Mouse (Mus musculus) stomach, postnatal 0 days (tissue): ENCODE data around the gene Phospho2. TPM values are rescaled to one million over a fixed set of nuclear protein-coding genes. Genes with fewer than 3 reads are reported as not detected.

Experiments
- ATAC-seq: fragments of 200-750 bp; cut with Nextera tagmentation; 2 replicates; pipeline ENCODE4 v1.8.0; 2017; ENCODE audit not compliant: low FRiP score, low TSS enrichment
- DNase-seq: peaks from one replicate; pipeline ENCODE4 v3.0.0-alpha.2; 2016; ENCODE audit warnings: low spot score
- H3K27ac ChIP-seq: fragments of 300-500 bp; sonication (generic); replicated peaks from 2 replicates; pipeline ENCODE4 v1.5.1; 2014; ENCODE audit warnings: mild to moderate bottlenecking, control low read depth
- H3K27me3 ChIP-seq: fragments of 300-500 bp; sonication (generic); 2 replicates; pipeline ENCODE4 v1.6.1; 2014; ENCODE audit warnings: low read length; ENCODE audit not compliant: control insufficient read depth, insufficient read depth
- H3K36me3 ChIP-seq: fragments of 300-500 bp; sonication (generic); 2 replicates; pipeline ENCODE4 v1.6.1; 2014; ENCODE audit warnings: low read length, mixed read lengths; ENCODE audit not compliant: control insufficient read depth, insufficient read depth
- H3K4me1 ChIP-seq: fragments of 300-500 bp; sonication (generic); replicated peaks from 2 replicates; pipeline ENCODE4 v1.6.1; 2014; ENCODE audit warnings: antibody characterized with exemption; ENCODE audit not compliant: control insufficient read depth, insufficient read depth
- H3K4me2 ChIP-seq: fragments of 300-500 bp; sonication (generic); replicated peaks from 2 replicates; pipeline ENCODE4 v1.6.1; 2014; ENCODE audit warnings: low read depth, mild to moderate bottlenecking, control low read depth, moderate library complexity
- H3K4me3 ChIP-seq: fragments of 300-500 bp; sonication (generic); 2 replicates; pipeline ENCODE4 v1.5.1; 2014; ENCODE audit warnings: low read depth, low read length, control low read depth
- H3K9ac ChIP-seq: fragments of 300-500 bp; sonication (generic); 2 replicates; pipeline ENCODE4 v1.6.1; 2014; ENCODE audit warnings: mild to moderate bottlenecking, low read length, control low read depth, mixed read lengths
- H3K9me3 ChIP-seq: fragments of 300-500 bp; sonication (generic); 2 replicates; pipeline ENCODE4 v1.6.1; 2016; ENCODE audit warnings: low read length; ENCODE audit not compliant: control insufficient read depth
- CTCF ChIP-seq: IDR thresholded peaks from 2 replicates; pipeline ENCODE4 v1.5.1; 2016; ENCODE audit warnings: antibody characterized with exemption, low read depth, mild to moderate bottlenecking, moderate library complexity
- EP300 ChIP-seq: optimal IDR thresholded peaks from 2 replicates; pipeline ENCODE3; 2016; ENCODE audit warnings: antibody characterized with exemption
- WGBS: fragments of 180-500 bp; shearing (Covaris S2); extraction: QIAGEN DNeasy Blood & Tissue Kit; methylation state at CpG from one replicate; pipeline ENCODE4 v1.1.7; 2014; 5-methylcytosine and 5-hydroxymethylcytosine counted together
- polyA plus RNA-seq: library from polyadenylated mRNA; unstranded; fragments of >200 nt; fragmentation: Nextera tagmentation; extraction: Ambion mirVana; gene quantifications from 2 replicates; pipeline ENCODE4 v1.2.1, GENCODE M21; 2015

Phospho2 gene
- polyA plus RNA-seq, 1 experiment from 2014 or later, result 19.0 TPM

DNA sequence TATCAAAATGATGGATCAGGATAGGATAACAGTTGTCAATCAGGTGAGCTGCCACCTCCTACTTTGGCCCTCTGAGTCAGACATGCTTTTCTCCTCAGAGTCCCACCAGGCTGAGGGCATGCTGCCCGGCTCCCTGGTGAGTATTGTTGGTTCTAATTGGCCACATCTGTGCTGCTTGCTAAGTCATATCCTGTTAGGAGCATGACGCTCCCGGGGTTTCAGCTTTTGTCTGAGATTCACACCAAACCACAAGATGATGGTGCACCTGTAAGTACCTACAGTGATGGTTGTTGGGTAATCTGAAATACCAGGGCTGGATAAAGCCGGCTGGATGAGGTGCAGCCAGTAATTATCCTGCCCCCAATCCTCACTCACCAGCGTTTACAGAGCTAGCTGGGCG lies 50.8 kb downstream of the Phospho2 start:
- ATAC-seq (peak; percentile 18; the same call in 1 of the 2 replicates), DNase-seq (no peak)
- Histone ChIP-seq H3K9me3 (no peaks in the 10 kb centered on the region), H3K36me3 (no peaks in the 10 kb centered on the region), H3K27me3 (no peaks in the 10 kb centered on the region), H3K27ac (no peak overlapping the region), H3K9ac (no peak overlapping the region), H3K4me1 (no peaks in the 10 kb centered on the region), H3K4me2 (no peak overlapping the region), H3K4me3 (no peak overlapping the region)
- WGBS, result 30% methylated on average over 6 of the region's 6 CpGs
- no peak for TF ChIP-seq CTCF
- no peak for TF ChIP-seq EP300

DNA sequence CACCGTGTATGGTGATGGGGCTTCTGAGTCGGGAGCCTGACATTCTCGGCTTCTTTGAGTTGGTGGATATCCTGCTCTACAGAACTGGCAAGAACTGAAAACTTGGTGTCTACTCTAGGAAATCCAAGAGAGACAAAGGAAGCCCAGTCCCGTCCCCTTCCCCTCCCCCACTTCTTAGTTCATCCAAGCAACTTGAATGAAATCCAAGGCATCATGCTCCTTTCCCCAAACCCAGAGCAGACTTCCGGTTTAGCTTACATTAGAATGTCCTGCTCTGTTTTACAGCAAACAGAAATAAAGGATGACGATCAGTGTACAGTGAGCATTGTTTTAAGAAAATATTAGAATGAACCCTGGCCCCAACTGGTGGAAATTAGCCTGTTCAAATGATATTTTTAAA lies 59.8 kb downstream of the Phospho2 start:
- Histone ChIP-seq H3K36me3 (no peaks in the 10 kb centered on the region), H3K9ac (no peak overlapping the region), H3K9me3 (no peaks in the 10 kb centered on the region), H3K4me2 (no peak overlapping the region), H3K4me1 (no peaks in the 10 kb centered on the region), H3K4me3 (no peak overlapping the region), H3K27me3 (no peaks in the 10 kb centered on the region), H3K27ac (no peak overlapping the region)
- 51% methylated on average over 6 of the region's 6 CpGs for WGBS
- TF ChIP-seq CTCF, result no peak
- no peak for TF ChIP-seq EP300
- ATAC-seq (no peak), DNase-seq (no peak)

Other genes starting within 250 kb of the Phospho2 start
- gene Lrp2, start 203.6 kb upstream of the Phospho2 start, polyA plus RNA-seq, result 0.29 TPM in 2 replicates
- gene Bbs5, start 142.5 kb upstream of the Phospho2 start, polyA plus RNA-seq, result 10.3 and 10.4 TPM in 2 replicates
- gene Klhl41, start 119.5 kb upstream of the Phospho2 start, polyA plus RNA-seq, result 0.28 and 0.67 TPM in 2 replicates
- gene Fastkd1, start 76.1 kb upstream of the Phospho2 start, polyA plus RNA-seq, result 5.6 and 5.7 TPM in 2 replicates
- 83.7 and 85.2 TPM in 2 replicates for gene Ppig, start 67.1 kb upstream of the Phospho2 start, polyA plus RNA-seq
- 0.70 and 0.96 TPM in 2 replicates for gene Ccdc173, start within 50 bp of the Phospho2 start, polyA plus RNA-seq
- gene Klhl23, start 32.3 kb downstream of the Phospho2 start, polyA plus RNA-seq, result 21.4 and 25.1 TPM in 2 replicates
- gene Ssb, start 71.9 kb downstream of the Phospho2 start, polyA plus RNA-seq, result 161 and 203 TPM in 2 replicates
- 29.4 and 32.0 TPM in 2 replicates for gene Mettl5, start 96.0 kb downstream of the Phospho2 start, polyA plus RNA-seq
- 7.9 and 9.0 TPM in 2 replicates for gene Ubr3, start 107.6 kb downstream of the Phospho2 start, polyA plus RNA-seq
- gene Myo3b, start 249.5 kb downstream of the Phospho2 start, polyA plus RNA-seq, result 0.21 and 0.42 TPM in 2 replicates